ENCODE assay signal across 9 mouse cellular contexts in the genomic region with DNA sequence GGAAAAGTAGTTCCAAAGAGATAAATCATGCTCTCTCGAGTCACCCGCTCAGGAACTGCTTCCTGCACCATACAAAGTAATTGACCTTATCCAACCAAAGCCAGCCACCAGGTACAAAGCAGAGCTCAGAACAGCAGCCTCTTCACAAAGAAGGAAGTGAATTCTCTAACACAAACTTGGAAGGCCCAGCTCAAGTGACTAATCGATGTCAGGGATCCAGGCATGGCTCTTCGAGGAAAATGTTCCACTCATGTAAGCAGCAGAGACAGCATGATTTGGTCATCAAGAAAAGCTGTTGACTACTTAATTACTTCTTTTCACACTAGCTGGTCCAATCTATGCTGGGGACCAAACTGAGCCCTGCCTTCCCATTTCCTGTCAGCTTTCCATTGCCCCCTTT.
A peak's percentile ranks its signal among the peaks of the same experiment; 100 is the strongest.
DNase-seq lines count a peak whose midpoint lies in the region; ATAC-seq and TF ChIP-seq lines count a peak whose summit lies in the region.
"Had no signal": no experiment of that assay in that cellular context is flagged by ENCODE, and none has a peak within 500 bp of the region (broad histone marks: within the 10 kb centered on the region; RNA-seq: fewer than 3 reads in every experiment).

No protein-coding gene starts in this region.

- no peak overlapping the region for H3K4me3 ChIP-seq in heart, embryonic 13.5 days
- H3K4me3 ChIP-seq in lung, postnatal 0 days (ENCODE audit: low read depth, low read length) = no peak overlapping the region
- no peak overlapping the region for H3K4me3 ChIP-seq in limb, embryonic 12.5 days (replicated peaks)
- H3K4me3 ChIP-seq in thymus, adult 2 months (ENCODE audit: control insufficient read depth, insufficient read depth, low read length) = no peak overlapping the region

- no peak for DNase-seq in heart, adult 9 months (ENCODE audit: low spot score in 2 of 2)
- no peak for DNase-seq in lung, postnatal 0 days (ENCODE audit: low spot score)
- no peak for DNase-seq in lung, postnatal 36 days
- no peak for DNase-seq in urinary bladder, postnatal 14 days (ENCODE audit: low spot score)
- no peak for DNase-seq in right cerebral cortex, postnatal 14 days
- no peak for DNase-seq in thymus, adult 2 months

- peaks cover 3% of the 10 kb centered on the region; the same call in 1 of the 2 replicates for H3K36me3 ChIP-seq in heart, embryonic 13.5 days
- no peaks in the 10 kb centered on the region for H3K36me3 ChIP-seq in lung, postnatal 0 days (ENCODE audit: insufficient read depth, low read length)
- H3K36me3 ChIP-seq in limb, embryonic 12.5 days = no peaks in the 10 kb centered on the region
- H3K36me3 ChIP-seq in thymus, adult 2 months (ENCODE audit: control insufficient read depth, insufficient read depth, low read length) = no peaks in the 10 kb centered on the region

- no peak for TF ChIP-seq POLR2A in thymus, adult 2 months (IDR thresholded peaks at IDR 0.05; ENCODE audit: control insufficient read depth, extremely low read depth, insufficient read depth, low read length, poor library complexity)

- WGBS in heart, embryonic 13.5 days = 40% methylated on average over 4 of the region's 4 CpGs
- WGBS in lung, postnatal 0 days = 30% methylated on average over 4 of the region's 4 CpGs
- WGBS in limb, embryonic 12.5 days = 70% methylated on average over 4 of the region's 4 CpGs
- 84% methylated on average over 4 of the region's 4 CpGs for WGBS in thymus, adult 2 months

- no peak for ATAC-seq in heart, embryonic 13.5 days (ENCODE audit: extremely low read depth, insufficient number of reproducible peaks, low FRiP score, low TSS enrichment)
- no peak for ATAC-seq in lung, postnatal 0 days
- ATAC-seq in limb, embryonic 12.5 days (ENCODE audit: insufficient number of reproducible peaks, insufficient read depth, low FRiP score, low TSS enrichment, low read depth) = no peak
- ATAC-seq: forebrain, embryonic 16.5 days had no signal

- H3K27ac ChIP-seq in heart, embryonic 13.5 days (replicated peaks) = peak overlapping the region; percentile 97
- peak overlapping the region; percentile 44; the same call in 1 of the 2 replicates for H3K27ac ChIP-seq in lung, postnatal 0 days (ENCODE audit: low read length)
- H3K27ac ChIP-seq in limb, embryonic 12.5 days = peak overlapping the region; percentile 69; the same call in 1 of the 2 replicates
- no peak overlapping the region for H3K27ac ChIP-seq in thymus, adult 2 months (ENCODE audit: control insufficient read depth, insufficient read depth, low read length)

- H3K9me3 ChIP-seq in heart, embryonic 13.5 days = no peaks in the 10 kb centered on the region
- no peaks in the 10 kb centered on the region for H3K9me3 ChIP-seq in lung, postnatal 0 days (ENCODE audit: low read length)
- no peaks in the 10 kb centered on the region for H3K9me3 ChIP-seq in limb, embryonic 12.5 days

- TF ChIP-seq EP300 in lung, postnatal 0 days (IDR thresholded peaks at IDR 0.05) = no peak

- peak overlapping the region; percentile 61 for H3K4me2 ChIP-seq in heart, embryonic 13.5 days
- no peak overlapping the region for H3K4me2 ChIP-seq in lung, postnatal 0 days (replicated peaks; ENCODE audit: low read depth, low read length)
- no peak overlapping the region for H3K4me2 ChIP-seq in limb, embryonic 12.5 days

- H3K4me1 ChIP-seq in heart, embryonic 13.5 days = peaks cover 88% of the 10 kb centered on the region
- peaks cover 33% of the 10 kb centered on the region for H3K4me1 ChIP-seq in lung, postnatal 0 days (ENCODE audit: insufficient read depth, low read depth, low read length)
- peaks cover 43% of the 10 kb centered on the region for H3K4me1 ChIP-seq in limb, embryonic 12.5 days (replicated peaks)
- no peaks in the 10 kb centered on the region for H3K4me1 ChIP-seq in thymus, adult 2 months (replicated peaks; ENCODE audit: control insufficient read depth, insufficient read depth, low read length)

- peak overlapping the region; percentile 75 for H3K9ac ChIP-seq in heart, embryonic 13.5 days
- H3K9ac ChIP-seq in lung, postnatal 0 days (replicated peaks; ENCODE audit: low read depth) = no peak overlapping the region
- no peak overlapping the region for H3K9ac ChIP-seq in limb, embryonic 12.5 days (replicated peaks)

- no peak for TF ChIP-seq CTCF in lung, postnatal 0 days (IDR thresholded peaks at IDR 0.05)
- no peak for TF ChIP-seq CTCF in thymus, adult 2 months (IDR thresholded peaks at IDR 0.05; ENCODE audit: borderline replicate concordance, control insufficient read depth, extremely low read depth, insufficient read depth, low read length, poor library complexity)

- no peaks in the 10 kb centered on the region for H3K27me3 ChIP-seq in heart, embryonic 13.5 days (replicated peaks)
- H3K27me3 ChIP-seq in lung, postnatal 0 days (replicated peaks; ENCODE audit: insufficient read depth, low read length) = no peaks in the 10 kb centered on the region
- no peaks in the 10 kb centered on the region for H3K27me3 ChIP-seq in limb, embryonic 12.5 days
- no peaks in the 10 kb centered on the region for H3K27me3 ChIP-seq in thymus, adult 2 months (ENCODE audit: control insufficient read depth, insufficient read depth, low read length)
